Mouse (Mus musculus) stomach, embryonic 15.5 days (tissue): ENCODE data around the gene Phrf1. TPM values are rescaled to one million over a fixed set of nuclear protein-coding genes. Genes with fewer than 3 reads are reported as not detected.

Experiments
- ATAC-seq: fragments of 200-750 bp; cut with Nextera tagmentation; 2 replicates; pipeline ENCODE4 v1.8.0; 2017; ENCODE audit warnings: low read depth, moderate number of reproducible peaks, moderate TSS enrichment; ENCODE audit not compliant: insufficient read depth, low FRiP score
- H3K27ac ChIP-seq: fragments of 300-500 bp; sonication (generic); 2 replicates; pipeline ENCODE4 v1.5.1; 2015; ENCODE audit warnings: mild to moderate bottlenecking, inconsistent platforms
- H3K27me3 ChIP-seq: fragments of 300-500 bp; sonication (generic); replicated peaks from 2 replicates; pipeline ENCODE4 v1.6.1; 2015; ENCODE audit warnings: inconsistent platforms
- H3K36me3 ChIP-seq: fragments of 300-500 bp; sonication (generic); 2 replicates; pipeline ENCODE4 v1.6.1; 2015; ENCODE audit warnings: inconsistent platforms
- H3K4me1 ChIP-seq: fragments of 300-500 bp; sonication (generic); 2 replicates; pipeline ENCODE4 v1.6.1; 2015; ENCODE audit warnings: inconsistent platforms
- H3K4me2 ChIP-seq: fragments of 300-500 bp; sonication (generic); 2 replicates; pipeline ENCODE4 v1.6.1; 2015; ENCODE audit warnings: mild to moderate bottlenecking, inconsistent platforms
- H3K4me3 ChIP-seq: fragments of 300-500 bp; sonication (generic); replicated peaks from 2 replicates; pipeline ENCODE4 v1.5.1; 2015; ENCODE audit warnings: inconsistent platforms
- H3K9ac ChIP-seq: fragments of 300-500 bp; sonication (generic); 2 replicates; pipeline ENCODE4 v1.6.1; 2015; ENCODE audit warnings: inconsistent platforms
- H3K9me3 ChIP-seq: fragments of 300-500 bp; sonication (generic); 2 replicates; pipeline ENCODE4 v1.6.1; 2016; ENCODE audit warnings: inconsistent platforms
- WGBS: fragments of 180-500 bp; shearing (Covaris S2); methylation state at CpG from one replicate; pipeline ENCODE4 v1.1.7; 2015; 5-methylcytosine and 5-hydroxymethylcytosine counted together
- polyA plus RNA-seq: library from polyadenylated mRNA; unstranded; fragments of >200 nt; fragmentation: Nextera tagmentation; extraction: Ambion mirVana; gene quantifications from 2 replicates; pipeline ENCODE4 v1.2.1, GENCODE M21; 2015

The Phrf1 gene
- polyA plus RNA-seq = 58.8 and 63.4 TPM in 2 replicates

- Histone ChIP-seq H3K4me1 (peaks cover 22% of the 10 kb centered on the region), H3K4me3 (peak within 1 kb of the TSS; percentile 98), H3K9ac (peak within 1 kb of the TSS; percentile 96), H3K36me3 (peaks cover 20% of the 10 kb centered on the region), H3K9me3 (no peaks in the 10 kb centered on the region), H3K4me2 (peak within 1 kb of the TSS; percentile 75), H3K27ac (peak within 1 kb of the TSS; percentile 93), H3K27me3 (no peaks in the 10 kb centered on the region)
- under 1% methylated on average over 76 of the region's 76 CpGs for WGBS
- ATAC-seq = peak; percentile 90
Measured at GRCm38 (mm10) chr7:141228279-141229067, at the start of gene Phrf1. Phrf1 (plus strand) TSS chr7:141228784.

DNA sequence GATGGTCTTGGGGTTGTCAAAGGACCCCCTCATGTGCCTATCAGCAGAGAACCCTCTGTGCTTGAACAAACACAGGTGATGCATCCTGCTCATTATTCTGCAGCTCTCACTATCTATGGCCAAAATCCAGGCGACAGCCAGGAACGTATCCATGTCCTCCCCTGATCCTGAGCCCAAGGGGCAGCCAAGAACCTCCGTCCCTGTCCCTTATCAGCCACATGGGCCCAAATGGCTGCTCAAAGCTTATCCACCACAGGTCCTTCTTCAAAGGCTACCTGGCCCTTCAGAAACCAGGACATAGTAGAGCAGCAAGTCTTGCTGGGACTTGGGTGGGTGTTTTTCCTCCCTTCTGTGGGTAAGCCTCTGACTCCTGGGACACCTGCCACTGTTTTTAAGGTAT lies 40.4 kb upstream of the Phrf1 start:
- Histone ChIP-seq H3K27ac (no peak overlapping the region), H3K36me3 (peaks cover 28% of the 10 kb centered on the region), H3K4me2 (no peak overlapping the region), H3K9ac (no peak overlapping the region), H3K9me3 (no peaks in the 10 kb centered on the region), H3K4me1 (peaks cover 15% of the 10 kb centered on the region), H3K4me3 (no peak overlapping the region), H3K27me3 (no peaks in the 10 kb centered on the region)
- WGBS = 70% methylated on average over 3 of the region's 3 CpGs
- ATAC-seq = no peak

GRCm38 (mm10) chr7:141188733-141189132 lies 39.9 kb upstream of the Phrf1 start:
- Histone ChIP-seq H3K9ac (no peak overlapping the region), H3K9me3 (no peaks in the 10 kb centered on the region), H3K4me1 (peaks cover 15% of the 10 kb centered on the region), H3K27ac (no peak overlapping the region), H3K36me3 (peaks cover 28% of the 10 kb centered on the region), H3K27me3 (no peaks in the 10 kb centered on the region), H3K4me3 (no peak overlapping the region), H3K4me2 (no peak overlapping the region)
- 94% methylated on average over 3 of the region's 3 CpGs for WGBS
- ATAC-seq = no peak

GRCm38 (mm10) chr7:141190220-141190619 lies 38.4 kb upstream of the Phrf1 start:
- Histone ChIP-seq H3K9ac (no peak overlapping the region), H3K27me3 (no peaks in the 10 kb centered on the region), H3K4me1 (peaks cover 17% of the 10 kb centered on the region), H3K36me3 (peaks cover 28% of the 10 kb centered on the region), H3K4me3 (no peak overlapping the region), H3K27ac (no peak overlapping the region), H3K4me2 (no peak overlapping the region), H3K9me3 (no peaks in the 10 kb centered on the region)
- no peak for ATAC-seq
- 89% methylated on average over 3 of the region's 3 CpGs for WGBS

DNA sequence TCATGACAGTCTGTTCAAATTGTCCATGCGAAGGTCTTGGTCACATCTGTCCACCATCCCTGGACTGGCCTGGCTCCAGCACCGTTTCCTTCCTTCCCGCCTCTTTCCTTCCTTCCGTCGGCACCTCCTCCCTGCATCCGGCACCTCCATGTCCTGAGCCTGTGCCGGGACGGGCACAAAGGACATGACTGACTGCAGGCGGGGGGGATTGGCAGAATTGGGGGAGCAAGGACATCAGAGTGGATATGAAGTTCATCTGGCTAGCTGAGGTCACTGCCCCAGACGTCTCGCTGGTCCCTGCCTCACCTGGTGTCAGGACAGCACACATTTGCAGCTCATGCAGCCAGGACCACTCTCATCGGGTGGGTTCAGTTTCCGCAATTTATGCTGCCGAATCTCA lies 37.5 kb upstream of the Phrf1 start:
- peaks cover 28% of the 10 kb centered on the region for H3K36me3 ChIP-seq
- H3K27ac ChIP-seq = no peak overlapping the region
- H3K9ac ChIP-seq = no peak overlapping the region
- no peaks in the 10 kb centered on the region for H3K9me3 ChIP-seq
- no peak for ATAC-seq
- no peak overlapping the region for H3K4me3 ChIP-seq
- H3K27me3 ChIP-seq = no peaks in the 10 kb centered on the region
- peaks cover 25% of the 10 kb centered on the region for H3K4me1 ChIP-seq
- H3K4me2 ChIP-seq = no peak overlapping the region
- WGBS = 87% methylated on average over 14 of the region's 14 CpGs

GRCm38 (mm10) chr7:141191796-141192685 lies 36.5 kb upstream of the Phrf1 start:
- Histone ChIP-seq H3K36me3 (peaks cover 28% of the 10 kb centered on the region), H3K9ac (no peak overlapping the region)

DNA sequence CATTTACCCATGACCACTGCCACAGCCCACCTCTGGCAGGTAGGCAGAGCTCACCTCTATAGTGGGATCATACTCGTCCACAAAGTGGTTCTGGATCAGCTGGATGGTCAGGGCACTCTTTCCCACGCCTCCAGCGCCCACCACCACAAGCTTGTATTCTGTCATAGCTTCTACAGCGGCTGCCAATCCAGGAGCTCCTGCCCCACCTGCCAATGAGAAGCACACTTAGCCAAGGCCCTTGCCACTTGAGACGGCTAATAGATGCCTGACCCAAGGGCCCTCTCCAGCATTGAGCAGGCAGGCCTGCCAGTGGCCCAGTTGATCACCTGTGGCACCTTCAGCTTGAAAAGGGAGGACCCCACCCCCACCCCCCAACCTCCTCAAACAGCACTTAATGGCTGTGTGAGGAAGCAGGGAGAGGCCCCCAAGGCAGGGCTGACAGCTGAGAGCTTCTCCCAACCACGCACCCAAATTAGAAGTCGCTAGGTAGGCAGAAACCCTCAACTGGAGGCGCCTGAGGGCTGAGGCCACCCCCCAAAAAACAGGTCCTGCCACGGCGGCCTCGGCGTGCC lies 35.7 kb upstream of the Phrf1 start:
- Histone ChIP-seq H3K36me3 (peaks cover 28% of the 10 kb centered on the region), H3K4me2 (peak overlapping the region; percentile 91), H3K9ac (peak overlapping the region; percentile 92), H3K9me3 (no peaks in the 10 kb centered on the region), H3K27ac (peak overlapping the region; percentile 91; the same call in 1 of the 2 replicates), H3K27me3 (no peaks in the 10 kb centered on the region), H3K4me1 (peaks cover 25% of the 10 kb centered on the region), H3K4me3 (peak overlapping the region; percentile 92)
- 25% methylated on average over 12 of the region's 12 CpGs for WGBS
- no peak for ATAC-seq

More at GRCm38 (mm10) chr7:141191796-141192685, 36.5 kb upstream of the Phrf1 start:
- Histone ChIP-seq H3K27ac (no peak overlapping the region), H3K4me3 (peak overlapping the region; percentile 92), H3K4me1 (peaks cover 25% of the 10 kb centered on the region), H3K4me2 (peak overlapping the region; percentile 91), H3K9me3 (no peaks in the 10 kb centered on the region), H3K27me3 (no peaks in the 10 kb centered on the region)
- 89% methylated on average over 24 of the region's 24 CpGs for WGBS
- no peak for ATAC-seq

- peak overlapping the region; percentile 92 for H3K4me3 ChIP-seq
- peak overlapping the region; percentile 91 for H3K4me2 ChIP-seq
- no peaks in the 10 kb centered on the region for H3K9me3 ChIP-seq
- peaks cover 25% of the 10 kb centered on the region for H3K4me1 ChIP-seq
- WGBS = 1% methylated on average over 43 of the region's 43 CpGs
- peak overlapping the region; percentile 91 for H3K27ac ChIP-seq
- H3K27me3 ChIP-seq = no peaks in the 10 kb centered on the region
- peaks cover 28% of the 10 kb centered on the region for H3K36me3 ChIP-seq
- H3K9ac ChIP-seq = peak overlapping the region; percentile 92
- peak; percentile 0; the same call in 1 of the 2 replicates for ATAC-seq
Measured at GRCm38 (mm10) chr7:141193348-141193856, 35.2 kb upstream of the Phrf1 start.

- Histone ChIP-seq H3K4me1 (peaks cover 25% of the 10 kb centered on the region), H3K27ac (peak within 1 kb of the TSS; percentile 91), H3K36me3 (peaks cover 28% of the 10 kb centered on the region), H3K9me3 (no peaks in the 10 kb centered on the region), H3K4me2 (peak within 1 kb of the TSS; percentile 98), H3K27me3 (no peaks in the 10 kb centered on the region), H3K4me3 (peak within 1 kb of the TSS; percentile 92), H3K9ac (peak within 1 kb of the TSS; percentile 92)
- 0% methylated on average over 35 of the region's 39 CpGs for WGBS
- ATAC-seq = peak; percentile 94
Measured at GRCm38 (mm10) chr7:141193948-141194347, 34.6 kb upstream of the Phrf1 start, which contains the start of the genes Hras and Lrrc56. Hras (minus strand) TSS chr7:141194005. Lrrc56 (plus strand) TSS chr7:141194157.

DNA sequence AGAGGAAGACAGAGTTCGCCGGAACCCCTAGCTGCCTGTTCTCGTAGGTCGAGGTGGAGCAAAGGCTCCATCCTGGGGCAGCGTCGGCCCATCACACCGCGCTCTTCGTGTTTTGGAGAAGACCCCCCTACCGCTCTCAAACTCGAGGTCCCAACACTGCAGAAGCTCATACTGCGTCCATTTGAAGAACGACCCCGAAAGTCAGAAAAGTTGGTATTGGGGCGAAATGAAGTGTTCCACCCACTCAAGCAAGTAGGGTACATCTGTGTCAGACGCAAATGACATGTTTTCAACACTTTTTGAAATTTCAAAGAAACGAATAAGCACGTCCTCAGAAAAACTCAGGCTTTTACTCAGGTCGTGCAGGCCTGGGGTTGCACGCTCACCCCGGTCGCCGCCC lies 34.2 kb upstream of the Phrf1 start:
- H3K4me1 ChIP-seq = peaks cover 25% of the 10 kb centered on the region
- no peaks in the 10 kb centered on the region for H3K9me3 ChIP-seq
- H3K27me3 ChIP-seq = no peaks in the 10 kb centered on the region
- ATAC-seq = no peak
- H3K27ac ChIP-seq = peak overlapping the region; percentile 91
- peaks cover 28% of the 10 kb centered on the region for H3K36me3 ChIP-seq
- WGBS = under 1% methylated on average over 23 of the region's 23 CpGs
- H3K4me2 ChIP-seq = peak overlapping the region; percentile 98
- H3K4me3 ChIP-seq = peak overlapping the region; percentile 92
- peak overlapping the region; percentile 45 for H3K9ac ChIP-seq

- no peak for ATAC-seq
- under 1% methylated on average over 28 of the region's 28 CpGs for WGBS
- Histone ChIP-seq H3K36me3 (peaks cover 24% of the 10 kb centered on the region), H3K4me1 (peaks cover 25% of the 10 kb centered on the region), H3K4me2 (peak overlapping the region; percentile 98), H3K9ac (peak overlapping the region; percentile 45), H3K27me3 (no peaks in the 10 kb centered on the region), H3K4me3 (peak overlapping the region; percentile 92), H3K27ac (peak overlapping the region; percentile 91), H3K9me3 (no peaks in the 10 kb centered on the region)
Measured at GRCm38 (mm10) chr7:141194830-141195229, 33.8 kb upstream of the Phrf1 start.
